ENCODE assay signal across 19 mouse cellular contexts in genomic region chr17:25429886-25430285, GRCm38 (mm10). TPM values are rescaled to one million over a fixed set of nuclear protein-coding genes. Genes with fewer than 3 reads are reported as not detected.
DNase-seq lines count a peak whose midpoint lies in the region; ATAC-seq and TF ChIP-seq lines count a peak whose summit lies in the region.
"Had no signal": no experiment of that assay in that cellular context is flagged by ENCODE, and none has a peak within 500 bp of the region (broad histone marks: within the 10 kb centered on the region; RNA-seq: fewer than 3 reads in every experiment).

No protein-coding gene starts in this region.

- peaks cover 97% of the 10 kb centered on the region for H3K4me1 ChIP-seq in heart, embryonic 10.5 days
- peaks cover 28% of the 10 kb centered on the region for H3K4me1 ChIP-seq in hindbrain, embryonic 14.5 days (replicated peaks; ENCODE audit: control insufficient read depth, insufficient read depth, low read length)
- H3K4me1 ChIP-seq in hindbrain, embryonic 10.5 days (replicated peaks) = peaks cover 96% of the 10 kb centered on the region
- peaks cover 74% of the 10 kb centered on the region for H3K4me1 ChIP-seq in midbrain, embryonic 13.5 days (replicated peaks)
- H3K4me1 ChIP-seq in midbrain, postnatal 0 days (ENCODE audit: insufficient read depth, low read length) = peaks cover 25% of the 10 kb centered on the region; the same call in 1 of the 2 replicates

- H3K27ac ChIP-seq in heart, embryonic 10.5 days = peak overlapping the region; percentile 72
- H3K27ac ChIP-seq in hindbrain, embryonic 14.5 days = no peak overlapping the region
- no peak overlapping the region for H3K27ac ChIP-seq in hindbrain, embryonic 10.5 days
- no peak overlapping the region for H3K27ac ChIP-seq in midbrain, embryonic 13.5 days
- H3K27ac ChIP-seq in midbrain, postnatal 0 days (ENCODE audit: low read depth, low read length) = no peak overlapping the region
- H3K27ac ChIP-seq: forebrain, embryonic 10.5 days had no signal

- H3K27me3 ChIP-seq in heart, embryonic 10.5 days (ENCODE audit: insufficient read depth, poor library complexity, severe bottlenecking) = peaks cover 47% of the 10 kb centered on the region
- peaks cover 10% of the 10 kb centered on the region; the same call in 1 of the 2 replicates for H3K27me3 ChIP-seq in hindbrain, embryonic 14.5 days (ENCODE audit: control insufficient read depth, insufficient read depth, low read length)
- peaks cover 87% of the 10 kb centered on the region for H3K27me3 ChIP-seq in hindbrain, embryonic 10.5 days (ENCODE audit: insufficient read depth, poor library complexity, severe bottlenecking)
- H3K27me3 ChIP-seq in midbrain, embryonic 13.5 days = peaks cover 39% of the 10 kb centered on the region
- no peaks in the 10 kb centered on the region for H3K27me3 ChIP-seq in midbrain, postnatal 0 days (ENCODE audit: insufficient read depth, low read length)

- no peak overlapping the region; the same call in 1 of the 2 replicates for H3K9ac ChIP-seq in hindbrain, embryonic 14.5 days
- no peak overlapping the region for H3K9ac ChIP-seq in midbrain, embryonic 13.5 days (replicated peaks)
- H3K9ac ChIP-seq in midbrain, postnatal 0 days (replicated peaks; ENCODE audit: low read length, poor library complexity, severe bottlenecking) = no peak overlapping the region

- intact Hi-C loops in heart, postnatal 25 days (cut with DNase I) = no loop called here

- no peak for DNase-seq in heart, embryonic 10.5 days (ENCODE audit: low spot score)
- no peak for DNase-seq in heart, postnatal 25 days (ENCODE audit: low spot score)
- DNase-seq in hindbrain, embryonic 14.5 days (ENCODE audit: low spot score) = no peak
- no peak for DNase-seq in hindbrain, embryonic 10.5 days (ENCODE audit: low spot score)
- DNase-seq in midbrain, postnatal 0 days (ENCODE audit: low spot score) = no peak
- DNase-seq: cerebellum, adult 11 months; cerebellum, postnatal 36 days; kidney, adult 2 months; right cerebral cortex, postnatal 14 days; thymus, postnatal 36 days had no signal

- no peaks in the 10 kb centered on the region for H3K9me3 ChIP-seq in heart, embryonic 10.5 days
- H3K9me3 ChIP-seq in hindbrain, embryonic 14.5 days (ENCODE audit: control insufficient read depth, low read length) = no peaks in the 10 kb centered on the region
- H3K9me3 ChIP-seq in hindbrain, embryonic 10.5 days = no peaks in the 10 kb centered on the region
- no peaks in the 10 kb centered on the region for H3K9me3 ChIP-seq in midbrain, embryonic 13.5 days
- H3K9me3 ChIP-seq in midbrain, postnatal 0 days (ENCODE audit: low read length) = no peaks in the 10 kb centered on the region
- H3K9me3 ChIP-seq: forebrain, embryonic 10.5 days had no signal

- peak overlapping the region; percentile 87 for H3K4me3 ChIP-seq in heart, embryonic 10.5 days
- H3K4me3 ChIP-seq in hindbrain, embryonic 14.5 days (replicated peaks; ENCODE audit: low read length) = no peak overlapping the region
- H3K4me3 ChIP-seq in hindbrain, embryonic 10.5 days = no peak overlapping the region
- H3K4me3 ChIP-seq in midbrain, embryonic 13.5 days (replicated peaks) = no peak overlapping the region
- no peak overlapping the region for H3K4me3 ChIP-seq in midbrain, postnatal 0 days (ENCODE audit: low read depth, low read length)
- H3K4me3 ChIP-seq: forebrain, embryonic 10.5 days had no signal

- WGBS in heart, embryonic 10.5 days = 34% methylated on average over 6 of the region's 6 CpGs
- 47% methylated on average over 6 of the region's 6 CpGs for whole genome bisulfite sequencing in hindbrain, embryonic 14.5 days
- WGBS in hindbrain, embryonic 10.5 days = 50% methylated on average over 6 of the region's 6 CpGs
- WGBS in midbrain, embryonic 13.5 days = 52% methylated on average over 6 of the region's 6 CpGs
- WGBS in midbrain, postnatal 0 days = 52% methylated on average over 6 of the region's 6 CpGs

- peaks cover 22% of the 10 kb centered on the region for H3K36me3 ChIP-seq in heart, embryonic 10.5 days
- H3K36me3 ChIP-seq in hindbrain, embryonic 14.5 days (replicated peaks; ENCODE audit: control insufficient read depth, insufficient read depth) = no peaks in the 10 kb centered on the region
- H3K36me3 ChIP-seq in hindbrain, embryonic 10.5 days = peaks cover 2% of the 10 kb centered on the region; the same call in 1 of the 2 replicates
- peaks cover 6% of the 10 kb centered on the region; the same call in 1 of the 2 replicates for H3K36me3 ChIP-seq in midbrain, embryonic 13.5 days
- H3K36me3 ChIP-seq in midbrain, postnatal 0 days (ENCODE audit: insufficient read depth, low read length) = peaks cover 12% of the 10 kb centered on the region; the same call in 1 of the 2 replicates
- H3K36me3 ChIP-seq: forebrain, embryonic 10.5 days had no signal

- no peak for ATAC-seq in hindbrain, embryonic 14.5 days (ENCODE audit: low FRiP score)
- no peak for ATAC-seq in midbrain, embryonic 13.5 days
- no peak for ATAC-seq in midbrain, postnatal 0 days (ENCODE audit: low FRiP score)
- no peak for ATAC-seq in megakaryocyte-erythroid progenitor cell, adult 5-6 weeks (replicated peaks; ENCODE audit: low FRiP score, low TSS enrichment, poor library complexity, severe bottlenecking)
- ATAC-seq: lung, postnatal 0 days; Patski had no signal

- no peak for TF ChIP-seq CTCF in midbrain, postnatal 0 days (IDR thresholded peaks at IDR 0.05)

- H3K4me2 ChIP-seq in hindbrain, embryonic 14.5 days (replicated peaks) = peak overlapping the region; percentile 80; the same call in 1 of the 2 replicates
- H3K4me2 ChIP-seq in midbrain, embryonic 13.5 days (replicated peaks) = peak overlapping the region; percentile 5; the same call in 1 of the 2 replicates
- H3K4me2 ChIP-seq in midbrain, postnatal 0 days (ENCODE audit: low read depth, low read length, poor library complexity, severe bottlenecking) = no peak overlapping the region
- H3K4me2 ChIP-seq: liver, embryonic 11.5 days had no signal

RNA-seq across cellular contexts. Expression of gene Cacna1h, which starts 3.7 kb away (rescaled TPM):
- polyA plus RNA-seq in heart, embryonic 10.5 days (2016; fragmentation: Nextera tagmentation; extraction: Ambion mirVana) = 11.1 and 11.8 TPM in 2 replicates
- total RNA-seq in heart, postnatal 25 days (2021) = 1 to 10 TPM; 6.9 to 7.3 TPM
- polyA plus RNA-seq in hindbrain, embryonic 14.5 days (2014; fragmentation: Nextera tagmentation; extraction: Ambion mirVana) = 10.6 and 14.1 TPM in 2 replicates
- 3.9 and 6.8 TPM in 2 replicates for polyA plus RNA-seq in hindbrain, embryonic 10.5 days (2016; fragmentation: Nextera tagmentation; extraction: Ambion mirVana)
- 8.6 and 11.5 TPM in 2 replicates for polyA plus RNA-seq in midbrain, embryonic 13.5 days (2015; fragmentation: Nextera tagmentation; extraction: Ambion mirVana)
- 117 and 164 TPM in 2 replicates for total RNA-seq in midbrain, postnatal 0 days (2014; rRNA removed)
- 7.6 and 9.5 TPM in 2 replicates for polyA plus RNA-seq in midbrain, postnatal 0 days (2015; fragmentation: Nextera tagmentation; extraction: Ambion mirVana)
- 0.67 and 3.8 TPM in 2 replicates for total RNA-seq in megakaryocyte-erythroid progenitor cell, adult 5-6 weeks (2014; fragmentation: Nextera tagmentation)
- total RNA-seq in megakaryocyte-erythroid progenitor cell, adult 5-6 weeks (2017) = 0.15 TPM in 1 of 2 replicates, not detected in the other
- total RNA-seq: megakaryocyte, adult 5-6 weeks had no signal

RNA-seq across cellular contexts. Expression of gene Tekt4, which starts 24.5 kb away (rescaled TPM):
- 0.55 and 0.84 TPM in 2 replicates for polyA plus RNA-seq in heart, embryonic 10.5 days (2016; fragmentation: Nextera tagmentation; extraction: Ambion mirVana)
- not detected for total RNA-seq in heart, postnatal 25 days (2021)
- polyA plus RNA-seq in hindbrain, embryonic 14.5 days (2014; fragmentation: Nextera tagmentation; extraction: Ambion mirVana) = 1.2 and 2.4 TPM in 2 replicates
- 1.2 and 2.8 TPM in 2 replicates for polyA plus RNA-seq in hindbrain, embryonic 10.5 days (2016; fragmentation: Nextera tagmentation; extraction: Ambion mirVana)
- 0.50 and 0.81 TPM in 2 replicates for polyA plus RNA-seq in midbrain, embryonic 13.5 days (2015; fragmentation: Nextera tagmentation; extraction: Ambion mirVana)
- 1.9 and 5.2 TPM in 2 replicates for total RNA-seq in midbrain, postnatal 0 days (2014; rRNA removed)
- polyA plus RNA-seq in midbrain, postnatal 0 days (2015; fragmentation: Nextera tagmentation; extraction: Ambion mirVana) = 2.1 and 2.3 TPM in 2 replicates
- not detected in 2 replicates for total RNA-seq in megakaryocyte-erythroid progenitor cell, adult 5-6 weeks (2014; fragmentation: Nextera tagmentation)
- not detected in 2 replicates for total RNA-seq in megakaryocyte-erythroid progenitor cell, adult 5-6 weeks (2017)
- total RNA-seq: gastrocnemius, postnatal 4 days; megakaryocyte, adult 5-6 weeks had no signal
- polyA plus RNA-seq: embryonic facial prominence, embryonic 11.5 days; forebrain, embryonic 10.5 days; liver, embryonic 11.5 days; Patski had no signal
